Mouse (Mus musculus) small intestine, adult 2 months (tissue): ENCODE data around the gene Ccr7. TPM values are rescaled to one million over a fixed set of nuclear protein-coding genes. Genes with fewer than 3 reads are reported as not detected.

Experiments
- H3K27ac ChIP-seq: fragments of 200-500 bp; 2 replicates; pipeline ENCODE4 v1.5.1; 2012; ENCODE audit warnings: low read depth, low read length, control low read depth, inconsistent platforms; ENCODE audit not compliant: insufficient read depth
- H3K27me3 ChIP-seq: fragments of 200-500 bp; 2 replicates; pipeline ENCODE4 v1.6.1; 2012; ENCODE audit warnings: mild to moderate bottlenecking, moderate library complexity, low read length, inconsistent platforms; ENCODE audit not compliant: control insufficient read depth, insufficient read depth
- H3K36me3 ChIP-seq: fragments of 200-500 bp; 2 replicates; pipeline ENCODE4 v1.6.1; 2012; ENCODE audit warnings: mild to moderate bottlenecking, low read length, control low read depth, inconsistent platforms; ENCODE audit not compliant: control insufficient read depth, insufficient read depth
- H3K4me1 ChIP-seq: fragments of 200-500 bp; 2 replicates; pipeline ENCODE4 v1.6.1; 2012; ENCODE audit warnings: low read length, inconsistent platforms, mixed read lengths; ENCODE audit not compliant: control insufficient read depth, insufficient read depth, insufficient read length
- H3K4me3 ChIP-seq: fragments of 200-500 bp; 2 replicates; pipeline ENCODE4 v1.5.1; 2012; ENCODE audit warnings: low read depth, mild to moderate bottlenecking, control low read depth, inconsistent platforms, low read length, moderate library complexity
- CTCF ChIP-seq: fragments of 200-500 bp; IDR thresholded peaks from 2 replicates; pipeline ENCODE4 v1.5.1; 2012; ENCODE audit warnings: low read depth, mild to moderate bottlenecking, control low read depth, inconsistent platforms, low read length, moderate library complexity, mixed read lengths; ENCODE audit not compliant: insufficient replicate concordance, insufficient read length; ENCODE audit errors: extremely low read depth
- POLR2A ChIP-seq: fragments of 200-500 bp; IDR thresholded peaks from 2 replicates; pipeline ENCODE4 v1.6.1; 2012; ENCODE audit warnings: low read depth, mild to moderate bottlenecking, control low read depth, inconsistent platforms, low read length, moderate library complexity
- WGBS: fragments of 180-500 bp; shearing (Covaris S2); methylation state at CpG from one replicate; pipeline ENCODE4 v1.1.7; 2018; 5-methylcytosine and 5-hydroxymethylcytosine counted together
- polyA plus RNA-seq: library from polyadenylated mRNA; depleted of rRNA; stranded (reverse); fragments of >200 nt; gene quantifications from 2 replicates; pipeline ENCODE4 v1.2.3, GENCODE M21; 2012

Ccr7 gene
- polyA plus RNA-seq, 1 experiment = 4.1 TPM

DNA sequence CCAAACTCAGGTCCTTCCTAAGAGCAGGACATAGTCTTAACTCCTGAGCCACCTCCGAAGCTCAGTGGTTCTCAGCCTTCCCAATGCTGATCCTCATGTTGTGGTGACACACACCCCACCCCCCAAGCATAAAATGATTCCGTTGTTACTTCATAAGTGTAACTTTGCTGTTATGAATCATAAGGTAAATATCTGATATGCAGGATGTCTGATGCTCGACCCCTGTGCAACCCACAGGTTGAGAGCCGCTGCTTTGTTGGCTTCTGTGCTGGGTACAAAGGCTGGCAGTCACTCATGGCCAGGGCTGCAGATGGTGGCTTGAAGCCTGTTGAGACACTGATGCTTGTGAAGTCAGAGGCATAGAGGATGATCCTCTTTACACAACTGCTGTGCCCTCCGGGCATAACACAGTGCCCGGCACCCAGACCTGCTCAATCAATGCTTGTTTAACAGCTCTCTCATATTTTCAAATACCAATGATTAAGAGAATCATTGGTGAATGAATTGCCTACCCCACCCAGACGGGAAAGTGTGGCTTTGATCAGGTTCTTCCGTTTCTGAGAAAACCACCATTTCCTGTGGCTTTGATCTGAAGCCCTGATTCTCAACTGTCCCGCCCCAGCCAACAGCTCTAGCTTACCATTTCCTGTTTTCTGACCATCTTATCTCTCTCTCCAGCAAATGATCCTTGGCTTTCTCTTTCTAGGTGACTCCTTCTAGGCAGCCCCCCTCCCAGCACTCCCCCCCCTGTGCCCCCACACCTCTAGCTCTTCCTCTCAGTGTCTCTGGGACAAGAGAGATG, 50.1 kb downstream of the Ccr7 start:
- Histone ChIP-seq H3K4me3 (no peak overlapping the region), H3K27ac (peak overlapping the region; percentile 99), H3K4me1 (peaks cover 42% of the 10 kb centered on the region; the same call in 1 of the 2 replicates), H3K36me3 (no peaks in the 10 kb centered on the region), H3K27me3 (no peaks in the 10 kb centered on the region)
- 27% methylated on average over 9 of the region's 9 CpGs for WGBS
- TF ChIP-seq POLR2A (no peak), CTCF (no peak)

DNA sequence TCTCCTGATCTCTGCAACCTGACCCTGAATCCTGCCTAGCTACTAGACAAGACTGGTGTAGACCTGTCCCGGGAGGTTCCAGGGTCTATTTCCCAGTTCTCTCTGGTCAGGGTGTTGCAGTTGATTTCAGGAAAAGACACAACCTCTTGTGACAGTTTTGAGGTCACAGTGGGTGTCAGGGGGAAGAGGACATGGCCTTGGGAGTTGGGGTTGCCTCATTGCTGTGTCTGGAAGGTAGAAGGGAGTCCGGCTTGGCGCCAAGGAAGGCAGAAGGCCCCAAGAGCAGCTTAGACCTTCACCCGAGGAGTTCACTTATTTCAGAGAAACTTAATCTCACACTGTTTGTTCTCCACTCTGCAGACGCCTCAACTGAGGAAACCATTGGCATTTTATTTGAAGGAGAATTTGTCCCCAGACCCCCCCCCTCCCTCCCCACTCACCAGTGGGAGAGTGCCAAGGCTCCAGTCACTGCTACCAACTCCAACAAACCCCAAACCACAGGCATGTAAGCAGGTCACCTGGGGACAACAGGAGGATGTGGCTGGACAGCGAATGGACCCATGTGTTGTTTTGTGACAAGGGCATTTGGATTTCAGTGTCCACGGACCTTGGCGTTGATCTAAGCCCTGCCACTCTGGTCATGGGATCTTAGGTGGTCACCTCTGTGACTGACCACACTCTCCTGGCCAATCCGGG, 52.2 kb downstream of the Ccr7 start:
- H3K4me1 ChIP-seq = peaks cover 31% of the 10 kb centered on the region; the same call in 1 of the 2 replicates
- H3K36me3 ChIP-seq = no peaks in the 10 kb centered on the region
- 78% methylated on average over 9 of the region's 9 CpGs for WGBS
- no peak overlapping the region for H3K4me3 ChIP-seq
- H3K27ac ChIP-seq = no peak overlapping the region
- TF ChIP-seq POLR2A (no peak), CTCF (no peak)
- no peaks in the 10 kb centered on the region for H3K27me3 ChIP-seq

DNA sequence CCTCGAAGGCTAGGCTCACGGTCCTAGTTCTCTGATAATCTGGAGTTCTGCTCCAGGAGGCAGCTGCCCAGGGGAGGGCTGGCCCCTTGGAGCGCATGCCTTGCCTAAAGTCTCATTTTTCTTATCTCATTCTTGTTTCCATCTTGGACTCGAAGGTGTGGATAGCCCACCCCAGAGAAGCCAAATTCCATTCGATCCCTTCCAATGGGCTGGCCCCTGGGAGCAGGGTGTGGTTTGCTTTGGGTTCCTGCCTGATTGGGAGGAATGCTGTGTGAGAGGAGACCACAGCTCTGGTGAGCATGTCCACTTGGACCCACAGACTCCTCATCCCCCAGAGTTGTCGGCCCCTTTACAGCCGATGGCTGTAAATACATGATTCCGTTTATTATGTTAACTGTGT, 53.2 kb downstream of the Ccr7 start:
- TF ChIP-seq CTCF (no peak), POLR2A (no peak)
- WGBS = 62% methylated on average over 8 of the region's 8 CpGs
- peaks cover 23% of the 10 kb centered on the region; the same call in 1 of the 2 replicates for H3K4me1 ChIP-seq
- no peaks in the 10 kb centered on the region for H3K36me3 ChIP-seq
- H3K4me3 ChIP-seq = no peak overlapping the region
- H3K27me3 ChIP-seq = no peaks in the 10 kb centered on the region
- no peak overlapping the region for H3K27ac ChIP-seq

DNA sequence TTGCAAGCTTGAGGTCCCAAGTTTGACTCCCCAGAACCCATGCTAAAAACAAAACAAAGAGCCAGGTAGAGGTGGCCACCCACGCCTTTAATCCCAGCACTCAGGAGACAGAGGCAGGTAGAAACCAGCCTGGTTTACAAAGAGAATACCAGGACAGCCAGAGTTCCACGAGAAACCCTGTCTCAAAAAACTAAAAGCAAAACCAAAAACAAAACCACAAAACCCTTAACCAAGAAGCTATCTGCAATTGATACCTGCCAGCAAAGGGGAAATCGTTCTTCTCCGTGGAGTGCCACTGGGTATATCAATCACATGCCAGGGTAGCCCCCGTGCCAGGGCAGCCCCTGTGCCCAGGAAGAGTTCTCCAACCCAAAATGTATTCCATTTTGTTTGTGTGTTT, 54.7 kb downstream of the Ccr7 start:
- Histone ChIP-seq H3K36me3 (no peaks in the 10 kb centered on the region), H3K27me3 (no peaks in the 10 kb centered on the region), H3K4me1 (peaks cover 20% of the 10 kb centered on the region), H3K27ac (no peak overlapping the region), H3K4me3 (no peak overlapping the region)
- no peak for TF ChIP-seq CTCF
- no peak for TF ChIP-seq POLR2A
- 69% methylated on average over 5 of the region's 5 CpGs for WGBS

DNA sequence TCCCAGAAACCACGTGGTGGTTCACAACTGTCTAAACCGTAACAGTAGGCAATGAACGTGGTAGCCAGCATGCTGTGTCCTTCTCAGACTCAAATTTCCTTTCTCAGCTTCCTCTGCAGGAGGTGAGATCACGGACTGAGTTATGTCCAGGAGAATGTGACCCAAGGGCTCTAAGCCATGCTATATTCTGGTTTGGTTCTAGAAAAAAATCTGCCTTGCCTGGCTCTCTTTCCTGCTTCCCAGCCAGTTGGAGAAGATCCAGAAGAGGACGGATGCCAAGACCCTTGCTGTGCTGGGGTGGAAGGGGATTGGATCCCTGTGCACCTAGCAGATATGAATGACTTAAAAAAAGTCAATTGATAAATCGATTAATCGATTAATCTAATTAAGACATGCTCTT, 55.4 kb downstream of the Ccr7 start:
- H3K4me1 ChIP-seq = peaks cover 17% of the 10 kb centered on the region
- TF ChIP-seq POLR2A = no peak
- no peak for TF ChIP-seq CTCF
- 80% methylated on average over 7 of the region's 7 CpGs for WGBS
- H3K27ac ChIP-seq = no peak overlapping the region
- H3K4me3 ChIP-seq = no peak overlapping the region
- no peaks in the 10 kb centered on the region for H3K36me3 ChIP-seq
- no peaks in the 10 kb centered on the region for H3K27me3 ChIP-seq

DNA sequence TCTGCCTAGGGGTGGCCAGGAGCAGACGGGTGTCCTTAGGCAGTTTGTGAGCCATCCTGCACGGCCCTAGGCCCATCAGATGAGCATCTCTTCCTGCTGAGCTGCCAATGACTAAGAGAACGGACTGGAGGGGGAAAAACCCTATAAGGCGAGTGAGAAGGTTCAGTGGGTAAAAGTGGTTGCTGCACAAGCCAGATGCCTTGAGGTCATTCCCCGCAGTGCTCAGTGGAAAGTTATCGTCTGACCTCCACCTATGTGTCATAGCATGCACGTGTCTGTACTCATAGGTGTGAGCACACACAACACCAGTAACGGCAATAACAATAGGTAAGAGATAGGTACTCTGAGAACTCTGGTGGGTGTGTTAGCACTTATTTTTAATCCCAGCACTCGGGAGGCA, 56.0 kb downstream of the Ccr7 start:
- 91% methylated on average over 9 of the region's 9 CpGs for WGBS
- H3K27ac ChIP-seq = no peak overlapping the region

More for the DNA sequence above, 56.0 kb downstream of the Ccr7 start:
- Histone ChIP-seq H3K27me3 (no peaks in the 10 kb centered on the region), H3K4me1 (peaks cover 14% of the 10 kb centered on the region), H3K36me3 (no peaks in the 10 kb centered on the region), H3K4me3 (no peak overlapping the region)
- TF ChIP-seq POLR2A (no peak), CTCF (no peak)
